Mouse (Mus musculus) liver, embryonic 13.5 days (tissue): ENCODE measurements at regions not wholly inside any gene's neighbourhood (a gene's known extent, or its start where the extent isn't known, plus 50 kb on each side); places are given as distances from the start of the nearest gene placed in this dataset.
A peak's percentile ranks its signal among the peaks of the same experiment; 100 is the strongest.

Source experiments
- ATAC-seq: fragments of 200-750 bp; cut with Nextera tagmentation; 2 replicates; pipeline ENCODE4 v1.8.0; 2017; ENCODE audit warnings: low read depth, mild to moderate bottlenecking, moderate number of reproducible peaks, moderate library complexity
- DNase-seq: peaks from one replicate; pipeline ENCODE4 v3.0.0; 2022
- H3K27ac ChIP-seq: fragments of 300-500 bp; sonication (generic); 2 replicates; pipeline ENCODE4 v1.5.1; 2015; ENCODE audit warnings: moderate library complexity, mild to moderate bottlenecking, inconsistent platforms
- H3K27me3 ChIP-seq: fragments of 300-500 bp; sonication (generic); 2 replicates; pipeline ENCODE4 v1.6.1; 2015; ENCODE audit warnings: mild to moderate bottlenecking, inconsistent platforms
- H3K36me3 ChIP-seq: fragments of 300-500 bp; sonication (generic); 2 replicates; pipeline ENCODE4 v1.6.1; 2015; ENCODE audit warnings: mild to moderate bottlenecking, inconsistent platforms
- H3K4me1 ChIP-seq: fragments of 300-500 bp; sonication (generic); replicated peaks from 2 replicates; pipeline ENCODE4 v1.6.1; 2015; ENCODE audit warnings: inconsistent platforms
- H3K4me2 ChIP-seq: fragments of 300-500 bp; sonication (generic); 2 replicates; pipeline ENCODE4 v1.6.1; 2015; ENCODE audit warnings: inconsistent platforms, mild to moderate bottlenecking, moderate library complexity
- H3K4me3 ChIP-seq: fragments of 300-500 bp; sonication (generic); replicated peaks from 2 replicates; pipeline ENCODE4 v1.5.1; 2015; ENCODE audit warnings: mild to moderate bottlenecking, inconsistent platforms
- H3K9ac ChIP-seq: fragments of 300-500 bp; sonication (generic); 2 replicates; pipeline ENCODE4 v1.6.1; 2015; ENCODE audit warnings: mild to moderate bottlenecking, inconsistent platforms
- H3K9me3 ChIP-seq: fragments of 300-500 bp; sonication (generic); replicated peaks from 2 replicates; pipeline ENCODE4 v1.6.1; 2016; ENCODE audit warnings: inconsistent platforms
- WGBS: fragments of 180-500 bp; shearing (Covaris S2); methylation state at CpG from one replicate; pipeline ENCODE4 v1.1.7; 2015; ENCODE audit not compliant: insufficient replicate concordance; 5-methylcytosine and 5-hydroxymethylcytosine counted together

- H3K4me2 ChIP-seq = no peak overlapping the region
- H3K36me3 ChIP-seq = no peaks in the 10 kb centered on the region
- H3K4me1 ChIP-seq = no peaks in the 10 kb centered on the region
- DNase-seq (no peak), ATAC-seq (no peak)
- H3K27ac ChIP-seq = no peak overlapping the region
- 30% methylated on average over 5 of the region's 5 CpGs for WGBS
- no peaks in the 10 kb centered on the region for H3K9me3 ChIP-seq
- H3K9ac ChIP-seq = no peak overlapping the region
- H3K27me3 ChIP-seq = no peaks in the 10 kb centered on the region
- H3K4me3 ChIP-seq = no peak overlapping the region
Observed at GRCm38 (mm10) chr4:125941266-125941665, 83.1 kb upstream of the Csf3r start.

DNA sequence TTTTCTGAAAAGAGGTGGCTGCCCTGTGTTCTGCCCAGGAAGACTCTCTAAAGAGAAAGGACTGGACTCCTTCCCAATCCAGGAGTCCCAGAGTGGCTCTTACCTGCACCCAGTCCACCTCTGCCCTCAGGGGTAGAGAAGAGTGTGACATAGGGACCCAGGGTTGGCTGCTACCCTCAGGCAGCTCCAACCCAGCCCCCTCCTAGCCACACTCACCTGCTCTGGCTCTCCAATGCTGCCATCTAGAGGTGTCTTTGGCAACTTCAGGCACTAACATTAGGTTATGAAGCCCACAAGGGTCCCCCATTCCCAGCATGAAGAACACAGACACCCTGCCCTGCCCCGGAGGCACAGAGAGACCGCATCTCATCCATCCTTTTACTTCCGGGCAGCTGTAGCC lies 82.4 kb upstream of the Csf3r start:
- Histone ChIP-seq H3K27ac (no peak overlapping the region), H3K9me3 (no peaks in the 10 kb centered on the region), H3K4me2 (no peak overlapping the region), H3K27me3 (no peaks in the 10 kb centered on the region), H3K4me3 (no peak overlapping the region), H3K4me1 (no peaks in the 10 kb centered on the region), H3K36me3 (no peaks in the 10 kb centered on the region), H3K9ac (no peak overlapping the region)
- DNase-seq (no peak), ATAC-seq (no peak)
- WGBS = 35% methylated on average over 3 of the region's 3 CpGs

DNA sequence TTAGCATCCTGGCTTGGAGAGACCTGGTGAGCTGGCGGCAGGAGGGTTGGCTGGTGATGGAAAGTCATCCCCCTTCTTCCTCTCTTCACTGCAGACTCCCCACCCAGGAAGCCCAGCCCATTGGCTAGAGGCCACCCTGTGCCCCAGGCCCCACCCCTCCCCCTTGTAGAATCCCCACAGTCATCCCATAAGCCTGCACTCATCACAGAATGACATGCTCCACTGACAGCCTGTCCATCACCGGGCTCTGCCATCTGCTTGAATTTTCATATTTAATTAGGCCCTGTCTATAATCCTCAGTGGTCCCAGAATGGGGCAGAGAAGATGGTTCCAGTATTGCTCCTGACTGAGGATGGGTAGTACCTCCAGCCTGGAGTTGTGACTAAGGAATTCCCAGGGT lies 79.3 kb upstream of the Csf3r start:
- 47% methylated on average over 2 of the region's 2 CpGs for WGBS
- H3K27me3 ChIP-seq = no peaks in the 10 kb centered on the region

DNA sequence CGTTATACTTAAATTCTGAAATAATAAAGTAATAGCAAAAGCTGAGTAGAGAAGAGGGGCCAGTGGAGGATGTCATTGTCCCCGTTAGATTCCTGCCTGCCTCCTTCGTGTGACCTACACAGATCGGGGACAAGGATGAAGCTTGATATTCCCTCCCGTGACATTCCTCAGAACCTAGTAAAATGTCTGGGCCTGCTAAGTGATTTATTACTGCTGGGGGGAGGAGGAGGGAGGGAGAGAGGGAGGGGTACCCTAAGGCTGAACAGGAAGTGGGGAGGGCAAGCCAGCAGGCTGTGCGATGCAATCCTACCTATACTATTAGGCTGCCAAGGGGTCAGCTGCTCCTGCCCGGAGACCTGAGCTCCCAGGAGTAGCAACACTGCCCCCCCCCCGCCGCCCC lies 64.9 kb upstream of the Csf3r start:
- no peaks in the 10 kb centered on the region for H3K9me3 ChIP-seq
- 54% methylated on average over 9 of the region's 9 CpGs for WGBS
- no peak overlapping the region for H3K27ac ChIP-seq

More for the DNA sequence above, 79.3 kb upstream of the Csf3r start:
- H3K4me3 ChIP-seq = no peak overlapping the region
- no peak overlapping the region for H3K4me2 ChIP-seq
- DNase-seq (no peak), ATAC-seq (no peak)
- no peak overlapping the region for H3K27ac ChIP-seq
- H3K4me1 ChIP-seq = no peaks in the 10 kb centered on the region
- no peak overlapping the region for H3K9ac ChIP-seq
- no peaks in the 10 kb centered on the region for H3K9me3 ChIP-seq
- H3K36me3 ChIP-seq = no peaks in the 10 kb centered on the region

GRCm38 (mm10) chr4:125960704-125961279 lies 63.6 kb upstream of the Csf3r start:
- DNase-seq (no peak), ATAC-seq (no peak)
- 50% methylated on average over 8 of the region's 8 CpGs for WGBS

More for the DNA sequence above, 64.9 kb upstream of the Csf3r start:
- Histone ChIP-seq H3K9ac (no peak overlapping the region), H3K4me3 (no peak overlapping the region), H3K4me1 (no peaks in the 10 kb centered on the region), H3K36me3 (no peaks in the 10 kb centered on the region), H3K27me3 (0 out of 2 replicates have a peak, but pooled peaks cover 10% of the 10 kb centered on the region), H3K4me2 (no peak overlapping the region)
- ATAC-seq = no peak
- no peak for DNase-seq

DNA sequence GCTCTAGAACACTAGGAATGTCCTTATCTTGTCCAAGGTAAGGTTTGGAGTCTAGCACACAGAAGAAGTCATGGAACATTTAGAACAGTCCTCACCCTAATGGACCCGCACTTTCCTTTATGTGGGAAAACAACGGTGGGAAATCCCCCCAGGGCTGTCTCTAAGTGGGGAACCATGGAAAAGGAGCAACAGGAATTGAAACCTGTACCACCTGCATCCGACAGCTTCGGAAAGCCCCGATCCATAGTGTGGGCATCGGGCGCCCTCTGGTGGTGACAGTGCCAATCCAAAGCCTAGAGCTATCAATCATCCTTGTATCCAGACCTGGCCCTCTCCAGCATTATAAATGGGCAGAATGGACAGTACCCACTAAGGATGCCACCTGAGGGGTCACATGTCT lies 61.7 kb upstream of the Csf3r start:
- H3K4me3 ChIP-seq = no peak overlapping the region
- ATAC-seq (no peak), DNase-seq (peak; percentile 31)
- no peaks in the 10 kb centered on the region for H3K9me3 ChIP-seq
- H3K9ac ChIP-seq = no peak overlapping the region
- 8% methylated on average over 7 of the region's 7 CpGs for WGBS
- no peak overlapping the region for H3K4me2 ChIP-seq
- H3K4me1 ChIP-seq = no peaks in the 10 kb centered on the region
- no peaks in the 10 kb centered on the region for H3K36me3 ChIP-seq
- no peak overlapping the region for H3K27ac ChIP-seq
- H3K27me3 ChIP-seq = 0 out of 2 replicates have a peak, but pooled peaks cover 10% of the 10 kb centered on the region

More at GRCm38 (mm10) chr4:125960704-125961279, 63.6 kb upstream of the Csf3r start:
- no peaks in the 10 kb centered on the region for H3K36me3 ChIP-seq
- no peak overlapping the region for H3K27ac ChIP-seq
- no peak overlapping the region for H3K4me3 ChIP-seq
- H3K27me3 ChIP-seq = 0 out of 2 replicates have a peak, but pooled peaks cover 10% of the 10 kb centered on the region
- H3K4me1 ChIP-seq = no peaks in the 10 kb centered on the region
- H3K9me3 ChIP-seq = no peaks in the 10 kb centered on the region
- H3K4me2 ChIP-seq = no peak overlapping the region
- H3K9ac ChIP-seq = no peak overlapping the region
